Mouse (Mus musculus) embryonic fibroblast, embryonic 13.5 days (primary cell): ENCODE measurements around the gene Itpr1.

Experiments
- CTCF ChIP-seq: IDR thresholded peaks from 2 replicates; pipeline ENCODE4 v1.5.1; 2011; ENCODE audit warnings: mild to moderate bottlenecking, control low read depth, low read length, moderate library complexity, borderline replicate concordance; ENCODE audit not compliant: insufficient read depth
- POLR2A ChIP-seq: IDR thresholded peaks from 2 replicates; pipeline ENCODE4 v1.6.1; 2011; ENCODE audit warnings: low read depth, mild to moderate bottlenecking, control low read depth, low read length, moderate library complexity

GRCm38 (mm10) chr6:108235680-108236123 lies 22.8 kb downstream of the Itpr1 start:
- TF ChIP-seq CTCF (no peak), POLR2A (no peak)
